Mouse (Mus musculus): ENCODE measurements at regions not wholly inside any gene's neighbourhood (a gene's known extent, or its start where the extent isn't known, plus 50 kb on each side); places are given as distances from the start of the nearest gene placed in this dataset.

DNA sequence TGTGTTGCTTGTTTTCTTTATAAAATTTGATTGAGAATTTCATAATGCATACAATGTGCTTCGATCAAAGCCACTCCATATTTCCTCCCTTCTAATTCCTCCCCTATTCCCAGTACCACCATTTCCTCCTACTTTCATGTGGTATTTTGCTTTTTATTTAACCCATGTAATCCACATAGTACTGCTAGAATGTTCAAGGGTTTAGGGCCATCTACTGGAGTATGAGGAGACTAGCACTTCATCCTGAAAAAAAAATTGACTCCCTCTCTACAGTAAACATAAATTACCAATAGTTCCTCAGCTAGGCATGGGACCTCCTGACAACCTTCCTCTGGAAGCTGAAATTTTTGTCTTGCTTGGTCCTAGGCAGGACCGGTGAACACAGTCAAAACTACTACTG lies 163.0 kb downstream of the Gpr165 start:
- peak; percentile 83; the same call in 1 of the 2 replicates for ATAC-seq (replicated peaks)
- Histone ChIP-seq H3K4me1 (no peaks in the 10 kb centered on the region), H3K27me3 (replicated peaks) (no peaks in the 10 kb centered on the region), H3K4me3 (no peak overlapping the region), H3K9ac (no peak overlapping the region), H3K27ac (no peak overlapping the region), H3K36me3 (replicated peaks) (no peaks in the 10 kb centered on the region), H3K9me3 (no peaks in the 10 kb centered on the region), H3K4me2 (no peak overlapping the region)
- WGBS, result 68% methylated on average over 2 of the region's 2 CpGs

DNA sequence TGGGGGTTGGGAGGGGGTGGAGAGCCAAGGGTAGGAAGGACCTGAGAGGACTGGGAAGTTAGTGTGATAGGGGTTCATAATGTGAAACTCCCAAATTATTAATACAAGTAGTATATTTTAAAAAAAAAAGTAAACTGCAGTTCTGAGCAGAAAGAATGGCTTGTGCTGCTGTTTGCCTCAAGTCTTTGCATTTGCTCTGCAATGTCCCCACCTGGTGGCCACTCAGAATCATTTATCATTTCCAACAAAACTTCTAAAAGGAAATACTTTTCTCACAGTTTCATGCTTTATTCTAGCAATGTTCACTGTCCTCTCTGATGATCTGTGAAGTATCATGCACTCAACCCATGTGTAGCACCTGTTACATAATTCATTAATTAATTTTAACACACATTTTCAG lies 165.5 kb downstream of the Gpr165 start:
- Histone ChIP-seq H3K27ac (no peak overlapping the region), H3K4me2 (no peak overlapping the region), H3K9ac (no peak overlapping the region), H3K4me3 (no peak overlapping the region), H3K36me3 (replicated peaks) (no peaks in the 10 kb centered on the region), H3K9me3 (no peaks in the 10 kb centered on the region), H3K27me3 (replicated peaks) (no peaks in the 10 kb centered on the region), H3K4me1 (no peaks in the 10 kb centered on the region)
- no peak for ATAC-seq (replicated peaks)

DNA sequence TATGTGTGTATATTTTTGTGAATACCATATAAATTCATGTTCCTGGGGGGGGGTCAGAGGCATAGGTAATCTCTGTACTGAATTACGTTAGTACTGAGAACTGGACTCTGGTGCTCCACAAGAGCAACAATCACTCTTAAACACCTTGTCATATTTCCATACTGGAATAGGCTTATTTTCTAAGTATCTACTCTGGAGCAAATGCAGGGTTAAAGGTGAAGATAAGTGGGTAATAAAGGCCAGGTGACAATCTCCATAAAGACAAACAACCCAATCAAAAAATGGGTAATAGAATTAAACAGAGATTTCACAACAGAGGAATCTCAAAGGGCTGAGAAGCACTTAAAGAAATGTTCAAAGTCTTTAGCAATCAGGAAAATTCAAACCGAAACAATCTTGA lies 165.9 kb downstream of the Gpr165 start:
- Histone ChIP-seq H3K27me3 (replicated peaks) (no peaks in the 10 kb centered on the region), H3K9me3 (no peaks in the 10 kb centered on the region), H3K36me3 (replicated peaks) (no peaks in the 10 kb centered on the region), H3K27ac (no peak overlapping the region), H3K4me1 (no peaks in the 10 kb centered on the region), H3K9ac (no peak overlapping the region), H3K4me2 (no peak overlapping the region), H3K4me3 (no peak overlapping the region)
- ATAC-seq (replicated peaks), result no peak
- WGBS, result 60% methylated on average over 2 of the region's 2 CpGs

DNA sequence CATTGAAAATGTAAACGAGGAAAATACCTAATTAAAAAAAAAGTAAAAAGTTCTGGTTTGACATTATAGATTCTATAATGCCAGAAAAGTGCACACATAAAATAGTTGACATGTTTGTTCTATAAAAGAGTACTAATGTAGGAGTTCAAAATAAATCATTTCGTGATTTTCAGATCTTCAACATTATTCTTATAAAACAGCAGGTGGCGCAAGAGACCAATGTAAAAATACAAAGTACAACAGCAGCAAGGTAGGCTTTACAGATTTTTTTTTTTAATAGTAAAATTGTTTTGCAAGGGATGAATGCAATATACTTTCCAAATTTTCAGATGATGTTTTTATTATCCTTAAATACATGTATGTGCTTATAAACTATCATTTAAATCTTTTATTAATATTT lies 171.8 kb upstream of the Pgr15l start:
- 12% methylated on average over 3 of the region's 3 CpGs for WGBS
- no peak overlapping the region for H3K4me2 ChIP-seq
- no peaks in the 10 kb centered on the region for H3K27me3 ChIP-seq (replicated peaks)
- H3K27ac ChIP-seq, result no peak overlapping the region
- no peaks in the 10 kb centered on the region for H3K9me3 ChIP-seq
- H3K36me3 ChIP-seq (replicated peaks), result no peaks in the 10 kb centered on the region
- no peak for ATAC-seq (replicated peaks)
- H3K9ac ChIP-seq, result no peak overlapping the region
- no peaks in the 10 kb centered on the region for H3K4me1 ChIP-seq
- H3K4me3 ChIP-seq, result no peak overlapping the region
